Mouse (Mus musculus) liver, embryonic 15.5 days (tissue): Measurements from ENCODE around the gene Syt7. TPM values are rescaled to one million over a fixed set of nuclear protein-coding genes. Genes with fewer than 3 reads are reported as not detected.

Source experiments
- ATAC-seq: fragments of 200-750 bp; cut with Nextera tagmentation; 2 replicates; pipeline ENCODE4 v1.8.0; 2017; ENCODE audit warnings: moderate number of reproducible peaks, mild to moderate bottlenecking, moderate library complexity; ENCODE audit not compliant: insufficient read depth
- H3K27ac ChIP-seq: fragments of 300-500 bp; sonication (generic); replicated peaks from 2 replicates; pipeline ENCODE4 v1.5.1; 2015; ENCODE audit warnings: mild to moderate bottlenecking, inconsistent platforms
- H3K27me3 ChIP-seq: fragments of 300-500 bp; sonication (generic); 2 replicates; pipeline ENCODE4 v1.6.1; 2015; ENCODE audit warnings: mild to moderate bottlenecking, inconsistent platforms
- H3K36me3 ChIP-seq: fragments of 300-500 bp; sonication (generic); replicated peaks from 2 replicates; pipeline ENCODE4 v1.6.1; 2015; ENCODE audit warnings: moderate library complexity, mild to moderate bottlenecking, inconsistent platforms
- H3K4me1 ChIP-seq: fragments of 300-500 bp; sonication (generic); replicated peaks from 2 replicates; pipeline ENCODE4 v1.6.1; 2015; ENCODE audit warnings: inconsistent platforms
- H3K4me2 ChIP-seq: fragments of 300-500 bp; sonication (generic); 2 replicates; pipeline ENCODE4 v1.6.1; 2015; ENCODE audit warnings: moderate library complexity, mild to moderate bottlenecking, inconsistent platforms
- H3K4me3 ChIP-seq: fragments of 300-500 bp; sonication (generic); replicated peaks from 2 replicates; pipeline ENCODE4 v1.5.1; 2015; ENCODE audit warnings: mild to moderate bottlenecking, inconsistent platforms
- H3K9ac ChIP-seq: fragments of 300-500 bp; sonication (generic); 2 replicates; pipeline ENCODE4 v1.6.1; 2015; ENCODE audit warnings: moderate library complexity, mild to moderate bottlenecking, inconsistent platforms
- H3K9me3 ChIP-seq: fragments of 300-500 bp; sonication (generic); replicated peaks from 2 replicates; pipeline ENCODE4 v1.6.1; 2016; ENCODE audit warnings: inconsistent platforms
- WGBS: fragments of 180-500 bp; shearing (Covaris S2); methylation state at CpG from one replicate; pipeline ENCODE4 v1.1.7; 2015; ENCODE audit warnings: mixed read lengths; ENCODE audit not compliant: insufficient replicate concordance; 5-methylcytosine and 5-hydroxymethylcytosine counted together
- polyA plus RNA-seq: library from polyadenylated mRNA; unstranded; fragments of >200 nt; fragmentation: Nextera tagmentation; extraction: Ambion mirVana; gene quantifications from 2 replicates; pipeline ENCODE4 v1.2.1, GENCODE M21; 2015

The Syt7 gene
- 0.10 and 0.24 TPM in 2 replicates for polyA plus RNA-seq

- Histone ChIP-seq H3K27me3 (peaks cover 86% of the 10 kb centered on the region), H3K9ac (no peak within 1 kb of the TSS), H3K9me3 (no peaks in the 10 kb centered on the region), H3K4me3 (peak within 1 kb of the TSS; percentile 51), H3K36me3 (no peaks in the 10 kb centered on the region), H3K27ac (no peak within 1 kb of the TSS), H3K4me2 (peak within 1 kb of the TSS; percentile 68), H3K4me1 (peaks cover 16% of the 10 kb centered on the region)
- peak; percentile 80 for ATAC-seq
- WGBS = under 1% methylated on average over 69 of the region's 78 CpGs
Observed at GRCm38 (mm10) chr19:10388615-10389313, at the start of gene Syt7. Gene Syt7, plus strand, starts transcription at chr19:10389090.

DNA sequence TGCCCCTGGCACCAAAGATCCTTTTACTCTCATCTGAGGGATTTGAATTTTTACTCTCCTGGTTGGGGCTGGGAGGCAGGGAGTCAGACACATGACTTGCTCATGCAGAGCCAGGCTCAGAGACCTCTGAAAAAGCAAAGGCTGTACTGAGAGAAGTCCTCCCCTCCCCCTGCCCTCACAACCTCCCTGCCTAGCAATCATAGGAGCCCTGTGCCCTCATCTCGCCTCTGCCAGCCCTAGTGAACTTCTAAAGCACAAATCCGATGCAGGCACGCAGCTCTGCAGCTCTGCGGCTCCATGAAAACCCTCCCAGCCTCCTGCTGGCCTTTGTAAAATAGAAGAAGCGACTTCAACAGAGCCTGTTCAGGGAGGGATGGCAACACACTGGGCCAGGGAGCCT, 49.6 kb upstream of the Syt7 start:
- ATAC-seq = no peak
- 24% methylated on average over 5 of the region's 5 CpGs for WGBS
- no peak overlapping the region for H3K9ac ChIP-seq

DNA sequence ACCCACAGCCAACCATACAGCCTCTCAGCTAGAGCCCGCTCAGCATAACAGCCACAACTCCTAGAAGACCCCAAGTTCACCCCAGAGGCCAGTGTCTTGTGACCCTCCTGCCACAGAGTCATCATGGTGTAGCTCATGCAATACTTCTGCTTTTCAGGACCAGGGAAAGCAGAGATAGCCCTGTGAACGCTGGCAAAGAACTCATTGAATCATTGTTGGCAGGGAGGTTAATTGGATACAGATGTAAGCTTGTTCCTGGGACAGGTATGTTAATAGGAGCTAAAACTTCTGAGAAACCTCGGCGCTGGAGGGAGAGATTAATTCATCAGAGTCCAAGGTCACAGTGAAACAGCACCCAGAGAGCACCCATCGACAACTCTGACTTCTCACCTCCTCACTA, 48.2 kb upstream of the Syt7 start:
- no peak for ATAC-seq
- Histone ChIP-seq H3K27ac (no peak overlapping the region), H3K4me1 (no peaks in the 10 kb centered on the region), H3K4me3 (no peak overlapping the region), H3K9me3 (no peaks in the 10 kb centered on the region), H3K27me3 (peaks cover 5% of the 10 kb centered on the region), H3K9ac (no peak overlapping the region), H3K36me3 (no peaks in the 10 kb centered on the region), H3K4me2 (no peak overlapping the region)
- 34% methylated on average over 5 of the region's 5 CpGs for WGBS

More for the DNA sequence above, 49.6 kb upstream of the Syt7 start:
- Histone ChIP-seq H3K4me1 (no peaks in the 10 kb centered on the region), H3K4me2 (no peak overlapping the region), H3K36me3 (no peaks in the 10 kb centered on the region), H3K27me3 (peaks cover 5% of the 10 kb centered on the region), H3K9me3 (no peaks in the 10 kb centered on the region), H3K4me3 (no peak overlapping the region), H3K27ac (no peak overlapping the region)

GRCm38 (mm10) chr19:10341152-10341551, 47.7 kb upstream of the Syt7 start:
- H3K4me3 ChIP-seq = no peak overlapping the region
- no peaks in the 10 kb centered on the region for H3K36me3 ChIP-seq
- H3K27ac ChIP-seq = no peak overlapping the region
- no peak for ATAC-seq
- WGBS = 19% methylated on average over 11 of the region's 11 CpGs
- peaks cover 7% of the 10 kb centered on the region for H3K27me3 ChIP-seq
- H3K9me3 ChIP-seq = no peaks in the 10 kb centered on the region
- no peaks in the 10 kb centered on the region for H3K4me1 ChIP-seq
- no peak overlapping the region for H3K9ac ChIP-seq
- H3K4me2 ChIP-seq = no peak overlapping the region

DNA sequence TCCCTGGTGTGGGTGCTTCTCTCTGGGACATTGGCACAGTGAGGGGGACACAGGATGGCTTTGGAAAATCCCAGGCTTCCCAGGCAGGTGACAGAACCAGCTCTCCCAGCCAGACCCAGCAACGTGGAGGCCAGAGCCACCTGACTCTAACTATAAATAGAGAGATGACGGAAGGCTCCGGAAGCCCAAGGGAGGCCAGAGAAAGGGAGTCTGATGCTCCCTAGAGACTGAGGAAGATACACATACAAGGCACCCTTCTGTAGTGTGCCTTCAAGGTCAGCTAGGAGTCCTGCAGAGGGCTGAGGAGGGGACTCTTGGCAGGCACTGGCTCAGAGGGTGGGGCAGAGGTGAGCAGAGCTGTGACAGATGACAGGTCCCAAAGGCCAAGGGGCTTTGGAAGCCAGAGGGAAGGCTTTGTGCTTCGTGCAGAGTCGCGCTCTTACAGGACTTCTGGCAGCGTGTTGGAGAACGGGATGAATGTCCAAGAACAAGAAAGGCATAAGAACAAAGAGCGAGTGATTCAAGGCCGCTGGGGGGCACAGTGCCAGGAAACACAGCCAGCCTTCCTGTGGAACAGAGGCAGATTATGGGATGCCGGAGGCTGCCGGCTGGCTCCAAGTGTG, 47.0 kb upstream of the Syt7 start:
- ATAC-seq = no peak
- Histone ChIP-seq H3K27ac (no peak overlapping the region), H3K9ac (no peak overlapping the region), H3K27me3 (peaks cover 14% of the 10 kb centered on the region), H3K4me1 (no peaks in the 10 kb centered on the region), H3K4me3 (no peak overlapping the region), H3K36me3 (no peaks in the 10 kb centered on the region), H3K4me2 (no peak overlapping the region), H3K9me3 (no peaks in the 10 kb centered on the region)
- WGBS = 55% methylated on average over 12 of the region's 12 CpGs

GRCm38 (mm10) chr19:10343866-10344265, 45.0 kb upstream of the Syt7 start:
- ATAC-seq = no peak
- WGBS = 63% methylated on average over 10 of the region's 10 CpGs
- no peaks in the 10 kb centered on the region for H3K36me3 ChIP-seq

GRCm38 (mm10) chr19:10345696-10346095, 43.2 kb upstream of the Syt7 start:
- WGBS = 25% methylated on average over 12 of the region's 12 CpGs
- H3K27me3 ChIP-seq = peaks cover 9% of the 10 kb centered on the region
- H3K4me2 ChIP-seq = no peak overlapping the region
- H3K36me3 ChIP-seq = no peaks in the 10 kb centered on the region
- H3K27ac ChIP-seq = no peak overlapping the region
- H3K9me3 ChIP-seq = no peaks in the 10 kb centered on the region
- H3K4me3 ChIP-seq = no peak overlapping the region
- H3K9ac ChIP-seq = no peak overlapping the region
- no peaks in the 10 kb centered on the region for H3K4me1 ChIP-seq
- no peak for ATAC-seq

More at GRCm38 (mm10) chr19:10343866-10344265, 45.0 kb upstream of the Syt7 start:
- H3K27me3 ChIP-seq = peaks cover 9% of the 10 kb centered on the region
- H3K4me1 ChIP-seq = no peaks in the 10 kb centered on the region
- H3K4me2 ChIP-seq = no peak overlapping the region
- H3K4me3 ChIP-seq = no peak overlapping the region
- H3K9ac ChIP-seq = no peak overlapping the region
- no peak overlapping the region for H3K27ac ChIP-seq
- H3K9me3 ChIP-seq = no peaks in the 10 kb centered on the region

DNA sequence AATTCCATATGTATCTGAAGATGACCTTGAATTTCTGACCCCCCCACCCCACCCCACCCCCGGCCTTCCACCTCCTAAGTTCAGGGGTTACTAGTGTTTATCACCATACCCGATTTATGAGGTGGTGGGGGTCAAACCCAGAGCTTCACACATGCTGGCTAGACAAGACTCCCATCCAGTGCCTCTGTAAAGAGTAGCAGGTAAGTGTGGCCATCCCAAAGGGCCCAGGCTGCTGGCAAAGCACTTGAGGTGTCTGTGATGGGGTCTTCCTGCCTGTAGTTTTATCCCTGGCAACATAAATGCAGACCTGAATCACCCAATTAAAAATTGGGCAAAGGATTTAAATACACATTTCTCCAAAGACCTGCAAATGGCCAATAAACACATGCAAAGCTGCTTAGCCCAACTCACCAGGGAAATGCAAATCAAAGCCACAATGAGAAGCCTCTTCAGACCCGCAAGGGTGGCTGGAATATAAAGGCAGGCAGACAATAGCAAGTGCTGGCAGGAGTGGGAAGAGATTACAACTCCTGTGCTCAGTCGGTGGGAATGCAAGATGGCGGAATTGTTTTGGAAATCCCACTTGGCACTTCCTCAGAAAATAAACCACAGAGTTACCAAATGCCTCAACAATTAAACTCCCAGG, 41.1 kb upstream of the Syt7 start:
- Histone ChIP-seq H3K36me3 (no peaks in the 10 kb centered on the region), H3K4me1 (no peaks in the 10 kb centered on the region), H3K27ac (no peak overlapping the region), H3K9me3 (no peaks in the 10 kb centered on the region), H3K27me3 (peaks cover 9% of the 10 kb centered on the region; the same call in 1 of the 2 replicates), H3K9ac (no peak overlapping the region), H3K4me3 (no peak overlapping the region), H3K4me2 (no peak overlapping the region)
- ATAC-seq = no peak
- 50% methylated on average over 5 of the region's 5 CpGs for WGBS

DNA sequence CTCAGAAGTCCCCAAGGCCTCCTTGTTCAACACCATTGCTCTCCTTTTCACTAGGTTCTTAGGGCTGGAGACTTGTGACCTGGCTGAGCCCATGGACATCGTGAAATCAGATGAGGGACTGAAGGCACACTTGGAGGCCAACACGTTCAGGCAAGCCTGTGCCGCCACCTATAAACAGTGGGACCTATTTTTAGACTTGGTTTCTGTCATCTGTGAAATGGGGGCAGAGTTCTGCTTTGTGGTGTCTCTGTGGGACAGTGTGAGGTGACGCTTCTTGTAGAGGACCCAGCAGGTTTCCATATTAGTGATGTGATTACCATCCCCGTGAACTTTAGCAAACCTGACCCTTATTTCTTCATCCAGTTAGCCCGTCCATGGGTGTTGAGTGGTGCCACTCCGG, 36.7 kb upstream of the Syt7 start:
- no peak overlapping the region for H3K27ac ChIP-seq
- no peak overlapping the region for H3K9ac ChIP-seq
- H3K4me2 ChIP-seq = no peak overlapping the region
- no peak overlapping the region for H3K4me3 ChIP-seq
- ATAC-seq = no peak
- H3K27me3 ChIP-seq = 0 out of 2 replicates have a peak, but pooled peaks cover 5% of the 10 kb centered on the region
- WGBS = 61% methylated on average over 7 of the region's 7 CpGs
- no peaks in the 10 kb centered on the region for H3K4me1 ChIP-seq
- no peaks in the 10 kb centered on the region for H3K9me3 ChIP-seq
- H3K36me3 ChIP-seq = no peaks in the 10 kb centered on the region

DNA sequence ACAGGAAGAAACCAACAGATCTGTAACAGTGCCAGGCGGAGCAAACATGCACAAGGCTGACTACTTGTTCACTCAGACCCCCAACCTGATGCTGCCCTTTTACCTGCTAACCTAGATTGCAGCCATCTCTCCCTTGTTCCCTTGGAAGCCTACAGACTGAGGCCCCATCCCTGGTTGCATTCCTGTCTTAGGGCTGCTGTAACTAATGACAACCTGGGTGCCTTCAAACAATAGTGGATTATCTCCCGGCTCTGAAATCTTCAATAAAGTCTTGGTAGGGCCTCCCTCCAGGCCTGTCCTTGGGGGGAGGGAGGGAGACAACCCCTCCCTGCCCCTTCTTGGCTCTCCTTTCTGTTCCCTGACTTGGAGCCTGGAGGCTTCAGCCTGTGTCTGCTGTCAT, 34.1 kb upstream of the Syt7 start:
- Histone ChIP-seq H3K9ac (no peak overlapping the region), H3K4me3 (no peak overlapping the region), H3K4me2 (no peak overlapping the region), H3K4me1 (no peaks in the 10 kb centered on the region), H3K9me3 (no peaks in the 10 kb centered on the region), H3K27ac (no peak overlapping the region), H3K27me3 (0 out of 2 replicates have a peak, but pooled peaks cover 5% of the 10 kb centered on the region), H3K36me3 (no peaks in the 10 kb centered on the region)
- ATAC-seq = no peak
- WGBS = 63% methylated on average over 2 of the region's 2 CpGs

- no peak overlapping the region for H3K9ac ChIP-seq
- H3K4me1 ChIP-seq = no peaks in the 10 kb centered on the region
- 26% methylated on average over 12 of the region's 12 CpGs for WGBS
- peaks cover 5% of the 10 kb centered on the region; the same call in 1 of the 2 replicates for H3K27me3 ChIP-seq
- no peak for ATAC-seq
- no peak overlapping the region for H3K4me2 ChIP-seq
- no peak overlapping the region for H3K27ac ChIP-seq
- H3K9me3 ChIP-seq = no peaks in the 10 kb centered on the region
- no peak overlapping the region for H3K4me3 ChIP-seq
- no peaks in the 10 kb centered on the region for H3K36me3 ChIP-seq
Observed at GRCm38 (mm10) chr19:10356845-10357503, 31.9 kb upstream of the Syt7 start.
